Mouse (Mus musculus) heart, embryonic 11.5 days (tissue): ENCODE measurements around the gene Gm43552. TPM values are rescaled to one million over a fixed set of nuclear protein-coding genes. Genes with fewer than 3 reads are reported as not detected.
"Not testable (repeated sequence)": the region's sequence is repeated elsewhere in the genome, so short reads cannot be mapped to it uniquely, and the experiment has no call there.

ENCODE experiments used
- ATAC-seq: fragments of 200-750 bp; cut with Nextera tagmentation; replicated peaks from 2 replicates; pipeline ENCODE4 v1.8.0; 2017; ENCODE audit warnings: moderate library complexity; ENCODE audit not compliant: insufficient number of reproducible peaks, low FRiP score, low TSS enrichment
- H3K27ac ChIP-seq: fragments of 300-500 bp; sonication (generic); 2 replicates; pipeline ENCODE4 v1.5.1; 2014; ENCODE audit warnings: mild to moderate bottlenecking, low read depth, low read length
- H3K27me3 ChIP-seq: fragments of 300-500 bp; sonication (generic); 2 replicates; pipeline ENCODE4 v1.6.1; 2014; ENCODE audit warnings: mild to moderate bottlenecking, low read length, mixed read lengths; ENCODE audit not compliant: control insufficient read depth, insufficient read depth
- H3K36me3 ChIP-seq: fragments of 300-500 bp; sonication (generic); 2 replicates; pipeline ENCODE4 v1.6.1; 2014; ENCODE audit warnings: mild to moderate bottlenecking, low read length, moderate library complexity, mixed read lengths; ENCODE audit not compliant: control insufficient read depth, insufficient read depth
- H3K4me1 ChIP-seq: fragments of 300-500 bp; sonication (generic); 2 replicates; pipeline ENCODE4 v1.6.1; 2014; ENCODE audit warnings: low read length; ENCODE audit not compliant: control insufficient read depth, insufficient read depth
- H3K4me2 ChIP-seq: fragments of 300-500 bp; sonication (generic); 2 replicates; pipeline ENCODE4 v1.6.1; 2014; ENCODE audit warnings: mild to moderate bottlenecking, moderate library complexity
- H3K4me3 ChIP-seq: fragments of 300-500 bp; sonication (generic); 2 replicates; pipeline ENCODE4 v1.5.1; 2014; ENCODE audit warnings: low read depth, low read length
- H3K9ac ChIP-seq: fragments of 300-500 bp; sonication (generic); 2 replicates; pipeline ENCODE4 v1.6.1; 2014; ENCODE audit warnings: mild to moderate bottlenecking, low read depth, low read length, moderate library complexity
- H3K9me3 ChIP-seq: fragments of 300-500 bp; sonication (generic); replicated peaks from 2 replicates; pipeline ENCODE4 v1.6.1; 2016; ENCODE audit warnings: low read length; ENCODE audit not compliant: control insufficient read depth
- WGBS: fragments of 180-500 bp; shearing (Covaris S2); extraction: QIAGEN DNeasy Blood & Tissue Kit; methylation state at CpG from one replicate; pipeline ENCODE4 v1.1.7; 2014; ENCODE audit not compliant: insufficient replicate concordance; 5-methylcytosine and 5-hydroxymethylcytosine counted together
- polyA plus RNA-seq: library from polyadenylated mRNA; unstranded; fragments of >200 nt; fragmentation: Nextera tagmentation; extraction: Ambion mirVana; gene quantifications from 2 replicates; pipeline ENCODE4 v1.2.1, GENCODE M21; 2014

Gm43552 gene
- polyA plus RNA-seq, 1 experiment from 2014 or later = not detected

DNA sequence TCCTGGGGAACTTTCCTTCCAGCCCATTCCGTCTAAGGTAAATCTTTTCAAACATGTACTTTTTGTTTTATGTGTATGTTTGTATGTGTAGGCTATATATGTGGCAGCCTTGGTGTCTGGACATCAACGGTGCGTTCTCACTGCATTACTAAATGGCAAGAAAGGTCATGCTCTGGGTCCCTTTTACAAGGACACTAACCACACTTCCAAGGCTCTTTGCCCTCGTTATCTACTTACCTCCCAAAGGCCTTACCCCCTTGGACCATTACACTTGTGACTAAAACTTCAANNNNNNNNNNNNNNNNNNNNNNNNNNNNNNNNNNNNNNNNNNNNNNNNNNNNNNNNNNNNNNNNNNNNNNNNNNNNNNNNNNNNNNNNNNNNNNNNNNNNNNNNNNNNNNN, 9.6 kb downstream of the Gm43552 start:
- WGBS = 79% methylated on average over 4 of the region's 4 CpGs
- Histone ChIP-seq H3K9ac (no peak overlapping the region), H3K4me1 (peaks cover 23% of the 10 kb centered on the region), H3K36me3 (no peaks in the 10 kb centered on the region), H3K27ac (no peak overlapping the region), H3K9me3 (no peaks in the 10 kb centered on the region), H3K27me3 (no peaks in the 10 kb centered on the region), H3K4me2 (no peak overlapping the region), H3K4me3 (no peak overlapping the region)
- ATAC-seq = no peak

DNA sequence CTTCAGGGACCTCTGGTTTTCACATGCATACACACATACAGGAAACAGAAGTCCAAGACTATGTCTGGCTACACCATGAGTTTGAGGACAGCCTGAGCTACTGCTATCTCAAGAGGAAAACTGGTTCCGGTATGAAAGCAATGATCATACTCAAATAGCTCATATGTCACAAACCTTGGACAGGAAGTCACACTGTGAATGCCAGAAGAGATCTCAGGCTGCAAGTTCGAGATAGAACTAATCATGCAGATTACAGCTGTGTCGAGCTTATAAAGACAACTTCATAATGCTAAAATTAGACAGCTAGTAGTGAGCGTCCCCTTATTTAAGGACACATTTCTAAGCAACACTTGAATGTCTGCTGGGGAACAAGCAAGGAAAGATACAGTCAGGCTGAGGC, 12.1 kb downstream of the Gm43552 start:
- no peak for ATAC-seq
- H3K36me3 ChIP-seq = no peaks in the 10 kb centered on the region
- H3K4me1 ChIP-seq = peaks cover 19% of the 10 kb centered on the region
- 0 out of 2 replicates have a peak overlapping the region, but pooled peaks have one; percentile 5 for H3K9ac ChIP-seq
- H3K4me3 ChIP-seq = no peak overlapping the region
- WGBS = 21% methylated on average over 4 of the region's 4 CpGs
- H3K27me3 ChIP-seq = no peaks in the 10 kb centered on the region
- H3K9me3 ChIP-seq = no peaks in the 10 kb centered on the region
- H3K4me2 ChIP-seq = no peak overlapping the region
- peak overlapping the region; percentile 68 for H3K27ac ChIP-seq

DNA sequence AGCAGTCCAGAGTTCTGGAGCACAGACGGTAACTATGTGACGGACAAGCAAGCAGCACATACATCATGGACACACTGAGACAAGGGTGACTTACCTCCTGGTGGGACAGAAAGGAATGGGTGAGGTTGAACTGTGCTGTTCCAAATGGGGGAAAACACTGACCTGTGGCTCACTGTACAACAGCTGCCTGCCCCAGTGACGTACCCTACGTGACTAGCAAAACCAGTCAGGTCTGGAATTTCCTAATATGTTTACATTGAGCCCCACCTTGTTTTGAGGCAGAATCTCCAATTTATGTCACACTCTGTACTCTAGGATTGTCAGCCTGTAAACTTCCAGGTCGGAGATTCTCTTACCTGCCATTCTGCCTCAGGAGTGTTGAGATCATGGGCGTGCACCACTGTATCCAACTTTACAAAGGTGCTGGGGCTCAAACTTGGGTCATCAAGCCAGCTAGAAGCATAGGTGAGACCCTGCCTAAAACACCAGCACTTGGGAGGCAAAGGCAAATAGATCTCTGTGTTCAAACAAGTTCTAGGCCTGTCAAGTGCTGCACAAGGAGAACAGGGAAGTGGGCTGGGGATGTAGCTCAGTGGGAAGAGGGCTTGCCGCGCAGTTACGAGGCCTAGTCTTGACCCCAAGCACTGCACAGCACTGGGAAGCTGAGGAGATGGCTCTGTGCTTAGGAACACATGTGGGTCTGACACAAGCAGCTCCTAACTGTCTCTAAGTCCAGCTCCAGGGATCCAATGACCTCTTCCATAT, 12.8 kb downstream of the Gm43552 start:
- Histone ChIP-seq H3K4me2 (no peak overlapping the region), H3K36me3 (no peaks in the 10 kb centered on the region), H3K4me3 (no peak overlapping the region), H3K9me3 (no peaks in the 10 kb centered on the region), H3K27ac (peak overlapping the region; percentile 68), H3K4me1 (peaks cover 19% of the 10 kb centered on the region), H3K9ac (no peak overlapping the region), H3K27me3 (no peaks in the 10 kb centered on the region)
- WGBS = 89% methylated on average over 9 of the region's 9 CpGs
- no peak for ATAC-seq

DNA sequence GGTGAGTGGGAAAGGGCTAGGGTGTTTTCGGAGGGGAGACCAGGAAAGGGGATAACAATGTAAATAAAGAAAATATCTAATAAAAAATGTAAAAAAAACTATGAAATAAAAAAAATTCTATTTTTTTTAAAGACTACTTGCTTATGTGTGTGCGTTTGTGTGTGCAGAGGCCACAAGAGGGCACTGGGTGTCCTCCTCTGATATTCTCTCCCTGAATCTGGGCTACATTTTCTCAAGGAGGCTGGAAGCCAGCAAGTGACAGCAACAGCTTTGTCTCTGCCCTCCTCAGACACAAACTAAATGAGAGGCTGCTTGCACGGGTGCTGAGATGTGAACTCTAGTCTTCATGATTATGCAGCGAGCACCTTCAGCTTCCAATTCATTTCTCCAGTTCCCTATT, 14.4 kb downstream of the Gm43552 start:
- Histone ChIP-seq H3K4me1 (peaks cover 13% of the 10 kb centered on the region), H3K27ac (no peak overlapping the region), H3K9ac (no peak overlapping the region), H3K9me3 (no peaks in the 10 kb centered on the region), H3K27me3 (no peaks in the 10 kb centered on the region), H3K4me3 (no peak overlapping the region), H3K36me3 (no peaks in the 10 kb centered on the region), H3K4me2 (no peak overlapping the region)
- ATAC-seq = no peak
- 72% methylated on average over 4 of the region's 4 CpGs for WGBS

DNA sequence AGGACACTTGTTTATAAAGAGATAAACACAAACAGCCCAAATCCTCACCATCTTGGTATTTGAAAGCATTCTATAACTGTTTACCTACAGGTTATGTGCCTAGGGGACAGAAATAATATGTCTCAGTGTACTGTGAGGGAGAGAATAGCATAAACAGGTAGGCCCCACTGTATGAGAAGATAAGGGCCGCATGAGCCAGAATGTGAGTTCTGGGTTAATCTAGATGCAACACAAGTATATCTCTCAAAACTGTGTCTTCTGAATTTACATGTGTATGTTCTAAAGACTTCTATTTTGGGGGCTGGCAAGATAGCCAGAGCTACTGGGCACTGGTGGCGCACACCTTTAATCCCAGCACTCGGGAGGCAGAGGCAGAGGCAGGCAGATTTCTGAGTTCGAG, 15.9 kb downstream of the Gm43552 start:
- not testable (repeated sequence) for H3K9ac ChIP-seq, H3K9me3 ChIP-seq, H3K4me2 ChIP-seq, H3K4me3 ChIP-seq, ATAC-seq, H3K27me3 ChIP-seq, H3K27ac ChIP-seq, H3K36me3 ChIP-seq
- 83% methylated on average over 4 of the region's 4 CpGs for WGBS
- peaks cover 15% of the 10 kb centered on the region for H3K4me1 ChIP-seq

DNA sequence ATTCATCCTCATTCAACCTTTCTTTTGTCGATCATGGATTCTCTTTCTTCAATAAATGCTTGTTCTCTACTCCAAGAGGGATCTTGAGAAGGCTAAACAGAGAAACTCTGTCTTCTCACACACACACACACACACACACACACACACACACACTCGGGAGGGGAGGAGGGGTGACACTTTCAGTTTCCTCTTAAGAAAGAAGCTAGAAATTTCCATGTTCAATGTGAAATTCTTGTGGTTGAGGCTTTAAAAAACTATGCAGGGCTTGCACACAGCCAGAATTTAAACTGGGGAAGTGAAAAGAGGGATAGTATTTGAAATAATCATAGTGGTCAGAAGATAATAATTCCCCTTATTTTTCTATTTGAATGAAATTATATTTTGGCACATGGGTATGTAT, 16.8 kb downstream of the Gm43552 start:
- Histone ChIP-seq H3K9ac (no peak overlapping the region), H3K4me1 (peaks cover 13% of the 10 kb centered on the region), H3K27me3 (no peaks in the 10 kb centered on the region), H3K9me3 (no peaks in the 10 kb centered on the region), H3K4me3 (no peak overlapping the region), H3K4me2 (no peak overlapping the region), H3K36me3 (no peaks in the 10 kb centered on the region), H3K27ac (no peak overlapping the region)
- no peak for ATAC-seq
- 76% methylated on average over 2 of the region's 2 CpGs for WGBS

DNA sequence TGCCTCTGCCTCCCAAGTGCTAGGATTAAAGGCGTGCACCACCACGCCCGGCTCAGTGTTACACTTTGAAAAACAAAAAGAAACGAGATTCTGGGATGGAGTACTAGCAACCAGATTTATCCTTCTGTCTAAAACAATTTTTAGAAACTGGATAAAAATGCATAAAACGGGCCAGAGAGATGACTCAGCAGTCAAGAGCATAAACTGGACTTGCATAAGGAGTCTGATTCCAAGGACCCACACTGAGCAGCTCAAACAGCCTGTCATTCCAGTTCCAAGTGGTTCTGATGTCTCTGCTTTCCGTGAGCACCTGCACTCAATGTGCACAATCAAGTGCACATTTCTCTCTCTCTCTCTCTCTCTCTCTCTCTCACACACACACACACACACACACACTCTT, 22.9 kb downstream of the Gm43552 start:
- Histone ChIP-seq H3K27ac (no peak overlapping the region), H3K36me3 (peaks cover 11% of the 10 kb centered on the region), H3K27me3 (no peaks in the 10 kb centered on the region), H3K4me3 (no peak overlapping the region), H3K4me1 (0 out of 2 replicates have a peak, but pooled peaks cover 3% of the 10 kb centered on the region), H3K9ac (no peak overlapping the region), H3K4me2 (no peak overlapping the region), H3K9me3 (no peaks in the 10 kb centered on the region)
- no peak for ATAC-seq
- 82% methylated on average over 6 of the region's 6 CpGs for WGBS

DNA sequence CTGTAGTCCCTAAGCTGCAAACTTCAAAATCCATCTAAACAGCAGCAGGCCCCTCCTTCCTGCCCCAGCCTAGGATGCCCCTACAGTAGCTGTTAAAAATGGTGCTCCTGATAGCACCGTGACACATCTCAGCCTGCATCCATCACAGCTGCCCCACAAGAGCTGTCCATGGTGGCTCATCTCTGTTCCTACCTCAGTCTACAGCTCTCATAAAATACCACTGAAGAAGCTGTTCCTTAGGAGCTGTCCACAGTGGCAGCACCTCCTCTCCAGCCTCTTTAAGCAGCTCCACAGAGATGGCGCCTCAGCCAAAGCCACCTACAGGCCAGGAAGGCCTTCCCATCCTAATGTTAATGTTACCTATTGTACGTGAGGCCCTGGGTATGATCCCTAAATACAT, 25.7 kb downstream of the Gm43552 start:
- 31% methylated on average over 3 of the region's 3 CpGs for WGBS
- no peak for ATAC-seq
- H3K4me2 ChIP-seq = no peak overlapping the region
- H3K4me3 ChIP-seq = no peak overlapping the region
- H3K36me3 ChIP-seq = peaks cover 11% of the 10 kb centered on the region
- H3K4me1 ChIP-seq = 0 out of 2 replicates have a peak, but pooled peaks cover 2% of the 10 kb centered on the region
- H3K27ac ChIP-seq = no peak overlapping the region
- no peaks in the 10 kb centered on the region for H3K9me3 ChIP-seq
- H3K27me3 ChIP-seq = no peaks in the 10 kb centered on the region
- H3K9ac ChIP-seq = no peak overlapping the region

DNA sequence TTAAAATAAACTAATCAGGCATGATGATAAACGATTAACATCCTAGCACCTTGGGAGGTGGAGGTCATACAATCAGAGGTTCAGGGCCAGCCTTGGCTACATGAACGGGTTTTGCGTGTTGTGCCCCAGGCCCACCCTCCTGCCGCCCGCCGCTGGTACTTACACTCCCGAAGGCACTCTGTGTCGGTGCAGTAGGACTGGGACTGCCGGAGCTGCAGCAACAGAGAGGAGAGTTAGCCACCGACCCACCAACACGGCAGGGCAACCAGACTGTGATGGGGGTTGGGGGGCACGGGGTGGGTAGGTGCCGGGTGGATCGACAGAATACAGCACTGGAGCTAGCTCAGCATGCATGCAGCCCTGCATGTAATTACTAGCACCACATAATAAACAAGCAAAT, 32.3 kb downstream of the Gm43552 start:
- Histone ChIP-seq H3K9ac (no peak overlapping the region), H3K27me3 (no peaks in the 10 kb centered on the region), H3K4me3 (no peak overlapping the region), H3K4me2 (no peak overlapping the region), H3K36me3 (no peaks in the 10 kb centered on the region), H3K27ac (0 out of 2 replicates have a peak overlapping the region, but pooled peaks have one; percentile 16), H3K9me3 (no peaks in the 10 kb centered on the region), H3K4me1 (peaks cover 27% of the 10 kb centered on the region)
- ATAC-seq = no peak
- WGBS = 83% methylated on average over 14 of the region's 14 CpGs
